Mouse (Mus musculus) C2C12 (cell line): ENCODE data around the gene Lap3.

Source experiments
- CTCF ChIP-seq: IDR thresholded peaks from one replicate; pipeline ENCODE4 v1.5.1; 2011; ENCODE audit not compliant: control insufficient read depth, insufficient read depth, insufficient read length
- MAX ChIP-seq: IDR thresholded peaks from one replicate; pipeline ENCODE4 v1.6.1; 2011; ENCODE audit warnings: mild to moderate bottlenecking, control low read depth
- MYOD1 ChIP-seq: IDR thresholded peaks from one replicate; pipeline ENCODE4 v1.6.1; 2011; ENCODE audit warnings: low read depth; ENCODE audit not compliant: control insufficient read depth, insufficient read length
- MYOG ChIP-seq: IDR thresholded peaks from one replicate; pipeline ENCODE4 v1.6.1; 2011; ENCODE audit not compliant: control insufficient read depth, insufficient read length; ENCODE audit errors: extremely low read depth
- USF1 ChIP-seq: IDR thresholded peaks from one replicate; pipeline ENCODE4 v1.6.1; 2011; ENCODE audit warnings: low read depth, mild to moderate bottlenecking, control low read depth, moderate library complexity

DNA sequence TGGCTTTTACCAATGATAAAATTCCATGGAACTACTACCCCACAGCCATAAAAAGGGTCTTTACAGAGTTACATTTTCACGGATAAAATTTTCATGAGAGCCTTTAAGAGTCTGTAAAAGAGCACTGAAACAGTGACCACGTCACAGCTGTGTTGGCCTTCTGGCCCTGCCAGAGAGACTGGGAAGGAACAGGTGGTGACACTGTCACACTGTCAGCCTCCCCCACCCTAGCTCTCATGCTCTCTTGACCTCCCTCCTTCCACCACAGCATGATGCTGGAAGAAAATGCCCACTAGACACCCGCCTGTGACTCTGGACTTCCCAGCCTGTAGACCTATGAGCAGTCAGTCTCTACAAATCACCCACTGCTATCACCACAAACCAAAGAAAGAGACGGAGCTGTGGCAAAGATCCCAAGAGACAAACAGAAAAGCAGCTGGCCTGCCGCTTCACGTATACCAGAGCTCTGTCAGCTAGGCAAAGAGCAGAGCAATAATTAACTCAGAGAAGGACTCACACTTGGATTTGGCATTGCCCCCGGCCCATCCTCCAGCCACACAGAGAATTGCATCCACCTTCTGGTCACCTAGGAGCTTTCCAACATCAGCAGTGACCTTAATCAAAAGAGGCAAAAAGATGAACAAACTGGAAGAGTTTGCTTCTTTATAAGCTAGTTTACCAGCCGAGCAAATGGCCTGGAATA, 48.9 kb upstream of the Lap3 start:
- TF ChIP-seq CTCF (no peak), MYOG (no peak), MYOD1 (no peak), USF1 (no peak), MAX (no peak)
